Mouse (Mus musculus) kidney, postnatal 0 days (tissue): Measurements from ENCODE around the gene Rmnd5b. TPM values are rescaled to one million over a fixed set of nuclear protein-coding genes. Genes with fewer than 3 reads are reported as not detected.

ENCODE experiments used
- ATAC-seq: fragments of 200-750 bp; cut with Nextera tagmentation; replicated peaks from 2 replicates; pipeline ENCODE4 v1.8.0; 2017; ENCODE audit warnings: low read depth, moderate number of reproducible peaks, moderate TSS enrichment, moderate library complexity; ENCODE audit not compliant: low FRiP score
- DNase-seq: peaks from one replicate; pipeline ENCODE4 v3.0.0-alpha.2; 2016; ENCODE audit warnings: low spot score
- H3K27ac ChIP-seq: fragments of 300-500 bp; sonication (generic); 2 replicates; pipeline ENCODE4 v1.5.1; 2014; ENCODE audit warnings: mild to moderate bottlenecking
- H3K27me3 ChIP-seq: fragments of 300-500 bp; sonication (generic); 2 replicates; pipeline ENCODE4 v1.6.1; 2014; ENCODE audit warnings: low read length, mixed read lengths; ENCODE audit not compliant: insufficient read depth
- H3K36me3 ChIP-seq: fragments of 300-500 bp; sonication (generic); 2 replicates; pipeline ENCODE4 v1.6.1; 2014; ENCODE audit warnings: low read length, mixed read lengths; ENCODE audit not compliant: insufficient read depth
- H3K4me1 ChIP-seq: fragments of 300-500 bp; sonication (generic); replicated peaks from 2 replicates; pipeline ENCODE4 v1.6.1; 2014; ENCODE audit warnings: antibody characterized with exemption, low read length, mixed read lengths; ENCODE audit not compliant: insufficient read depth
- H3K4me2 ChIP-seq: fragments of 300-500 bp; sonication (generic); 2 replicates; pipeline ENCODE4 v1.6.1; 2014; ENCODE audit warnings: mild to moderate bottlenecking, low read length, moderate library complexity, mixed read lengths
- H3K4me3 ChIP-seq: fragments of 300-500 bp; sonication (generic); replicated peaks from 2 replicates; pipeline ENCODE4 v1.5.1; 2014; ENCODE audit warnings: low read depth, low read length
- H3K9ac ChIP-seq: fragments of 300-500 bp; sonication (generic); 2 replicates; pipeline ENCODE4 v1.6.1; 2014; ENCODE audit warnings: low read depth, low read length
- H3K9me3 ChIP-seq: fragments of 300-500 bp; sonication (generic); replicated peaks from 2 replicates; pipeline ENCODE4 v1.6.1; 2016; ENCODE audit warnings: low read length, inconsistent platforms, mixed read lengths
- CTCF ChIP-seq: IDR thresholded peaks from 2 replicates; pipeline ENCODE4 v1.5.1; 2016; ENCODE audit warnings: antibody characterized with exemption, low read depth, mild to moderate bottlenecking, moderate library complexity
- WGBS: fragments of 180-500 bp; shearing (Covaris S2); extraction: QIAGEN DNeasy Blood & Tissue Kit; methylation state at CpG from one replicate; pipeline ENCODE4 v1.1.7; 2014; 5-methylcytosine and 5-hydroxymethylcytosine counted together
- polyA plus RNA-seq: library from polyadenylated mRNA; unstranded; fragments of >200 nt; fragmentation: Nextera tagmentation; extraction: Ambion mirVana; gene quantifications from 2 replicates; pipeline ENCODE4 v1.2.1, GENCODE M21; 2015

Rmnd5b gene
- 40.8 and 42.5 TPM in 2 replicates for polyA plus RNA-seq

- peak; percentile 86 for ATAC-seq
- TF ChIP-seq CTCF = no peak; the same call in 1 of the 2 replicates
- Histone ChIP-seq H3K9me3 (no peaks in the 10 kb centered on the region), H3K27me3 (no peaks in the 10 kb centered on the region), H3K9ac (peak within 1 kb of the TSS; percentile 84), H3K4me3 (peak within 1 kb of the TSS; percentile 84), H3K4me2 (peak within 1 kb of the TSS; percentile 85), H3K36me3 (no peaks in the 10 kb centered on the region), H3K4me1 (peaks cover 14% of the 10 kb centered on the region; the same call in 1 of the 2 replicates), H3K27ac (peak within 1 kb of the TSS; percentile 88)
- peak; percentile 91 for DNase-seq
- WGBS = under 1% methylated on average over 61 of the region's 61 CpGs
Measured at GRCm38 (mm10) chr11:51635525-51636322, at the start of gene Rmnd5b. Gene Rmnd5b, minus strand, starts transcription at chr11:51635896.

DNA sequence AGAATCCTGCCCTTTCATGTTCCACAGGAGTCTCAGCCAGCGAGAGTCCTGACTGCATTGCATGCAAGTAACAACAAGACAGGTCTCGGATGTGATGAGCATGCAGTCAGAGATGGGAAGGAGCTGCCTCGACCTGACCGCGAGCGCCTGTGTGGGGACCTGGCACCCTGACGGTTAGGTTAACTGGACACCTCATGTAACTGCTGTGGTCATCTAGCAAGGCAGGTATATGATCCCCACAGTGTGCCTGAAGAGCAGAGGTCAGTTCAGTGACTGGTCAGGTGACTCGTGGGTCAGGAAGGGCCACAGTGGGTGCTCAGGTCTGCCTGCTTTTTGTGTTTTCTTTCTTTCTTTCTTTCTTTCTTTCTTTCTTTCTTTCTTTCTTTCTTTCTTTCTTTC is 46.3 kb upstream of the Rmnd5b start:
- no peak for TF ChIP-seq CTCF
- no peak for ATAC-seq
- 48% methylated on average over 8 of the region's 8 CpGs for WGBS

GRCm38 (mm10) chr11:51681324-51681975 is 45.8 kb upstream of the Rmnd5b start:
- H3K9ac ChIP-seq = no peak overlapping the region
- peak; percentile 99 for TF ChIP-seq CTCF
- WGBS = 36% methylated on average over 13 of the region's 13 CpGs

More for the DNA sequence above, 46.3 kb upstream of the Rmnd5b start:
- H3K9ac ChIP-seq = no peak overlapping the region
- no peak for DNase-seq
- H3K36me3 ChIP-seq = 0 out of 2 replicates have a peak, but pooled peaks cover 3% of the 10 kb centered on the region
- no peaks in the 10 kb centered on the region for H3K9me3 ChIP-seq
- no peaks in the 10 kb centered on the region for H3K4me1 ChIP-seq
- H3K27ac ChIP-seq = no peak overlapping the region
- H3K27me3 ChIP-seq = no peaks in the 10 kb centered on the region
- H3K4me2 ChIP-seq = no peak overlapping the region
- no peak overlapping the region for H3K4me3 ChIP-seq

DNA sequence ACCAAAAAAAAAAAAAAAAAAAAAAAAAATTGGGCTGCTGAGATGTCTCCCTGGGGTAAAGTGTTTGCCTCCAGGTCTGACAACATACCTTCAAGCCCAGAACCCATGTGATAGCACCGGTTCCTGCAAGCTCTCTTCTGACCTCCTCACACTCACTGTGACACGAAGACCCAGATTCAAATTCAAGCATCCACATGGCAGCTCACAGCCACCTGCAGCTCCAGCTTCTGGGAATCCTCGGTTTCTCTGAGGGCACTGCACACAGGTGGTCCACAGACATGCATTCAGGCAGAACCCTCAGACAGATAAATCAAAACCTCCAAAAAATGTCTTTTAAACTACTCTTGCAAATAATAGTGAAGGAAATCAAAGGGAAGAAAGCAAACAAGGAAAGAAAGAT is 43.8 kb upstream of the Rmnd5b start:
- ATAC-seq (no peak), DNase-seq (no peak)
- Histone ChIP-seq H3K36me3 (no peaks in the 10 kb centered on the region), H3K9ac (no peak overlapping the region), H3K9me3 (no peaks in the 10 kb centered on the region), H3K4me3 (no peak overlapping the region), H3K27me3 (no peaks in the 10 kb centered on the region), H3K4me1 (no peaks in the 10 kb centered on the region), H3K27ac (no peak overlapping the region), H3K4me2 (no peak overlapping the region)
- 76% methylated on average over 3 of the region's 3 CpGs for WGBS
- no peak for TF ChIP-seq CTCF

More at GRCm38 (mm10) chr11:51681324-51681975, 45.8 kb upstream of the Rmnd5b start:
- no peaks in the 10 kb centered on the region for H3K27me3 ChIP-seq
- peak overlapping the region; percentile 25; the same call in 1 of the 2 replicates for H3K4me2 ChIP-seq
- H3K9me3 ChIP-seq = no peaks in the 10 kb centered on the region
- H3K4me1 ChIP-seq = no peaks in the 10 kb centered on the region
- 0 out of 2 replicates have a peak, but pooled peaks cover 3% of the 10 kb centered on the region for H3K36me3 ChIP-seq
- no peak overlapping the region for H3K4me3 ChIP-seq
- DNase-seq (peak; percentile 92), ATAC-seq (peak; percentile 54)
- H3K27ac ChIP-seq = no peak overlapping the region

DNA sequence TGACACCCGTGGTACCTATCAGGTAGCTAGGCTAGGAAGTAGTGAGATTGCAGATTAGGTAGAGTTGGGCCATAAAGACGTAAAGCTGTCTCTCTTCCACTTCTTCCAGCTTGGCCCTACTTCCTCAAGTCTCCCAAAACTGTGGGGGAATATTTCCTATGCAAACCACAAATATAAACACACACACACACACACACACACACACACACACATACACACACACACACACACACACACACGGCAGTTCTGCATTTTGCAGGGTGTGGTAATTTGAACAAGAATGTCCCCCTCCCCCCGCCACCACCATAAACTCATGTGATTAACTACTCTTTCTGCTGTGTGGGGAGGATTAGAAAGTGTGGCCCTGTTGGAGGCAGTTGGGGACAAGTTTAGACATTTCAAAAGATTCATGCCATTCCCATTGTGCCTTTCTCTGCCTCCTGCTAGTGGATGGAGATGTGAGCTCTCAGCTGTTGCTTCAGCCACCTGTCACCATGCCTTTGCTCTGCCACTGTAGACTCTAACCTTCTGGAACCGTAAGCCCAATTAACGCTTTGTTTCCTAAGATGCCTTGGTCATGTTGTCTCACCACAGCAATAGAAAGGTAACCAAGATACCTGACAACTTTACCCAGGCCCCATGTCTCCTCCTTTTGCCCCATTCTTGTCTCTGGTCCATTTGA is 42.2 kb upstream of the Rmnd5b start:
- ATAC-seq (no peak), DNase-seq (no peak)
- Histone ChIP-seq H3K9ac (no peak overlapping the region), H3K4me1 (no peaks in the 10 kb centered on the region), H3K27me3 (no peaks in the 10 kb centered on the region), H3K36me3 (no peaks in the 10 kb centered on the region), H3K27ac (no peak overlapping the region), H3K4me3 (no peak overlapping the region), H3K4me2 (no peak overlapping the region), H3K9me3 (no peaks in the 10 kb centered on the region)
- WGBS = 43% methylated on average over 6 of the region's 6 CpGs
- no peak for TF ChIP-seq CTCF

DNA sequence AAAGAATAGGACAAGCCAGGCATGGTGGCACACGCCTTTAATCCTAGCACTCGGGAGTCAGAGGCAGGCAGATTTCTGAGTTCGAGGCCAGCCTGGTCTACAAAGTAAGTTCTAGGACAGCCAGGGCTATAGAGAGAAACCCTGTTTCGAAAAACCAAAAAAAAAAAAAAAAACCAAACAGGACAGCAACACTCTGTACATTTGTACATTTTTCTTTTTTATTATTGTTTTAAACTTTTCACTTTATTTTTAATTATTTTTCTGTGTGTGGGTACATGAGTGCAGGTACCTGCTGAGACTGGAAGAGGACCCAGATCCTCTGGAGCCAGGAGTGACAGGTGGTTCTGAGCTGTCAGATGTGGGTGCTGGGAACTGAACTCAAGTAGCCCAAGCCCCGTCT is 39.7 kb upstream of the Rmnd5b start:
- TF ChIP-seq CTCF = no peak
- no peak for DNase-seq

More for the DNA sequence above, 39.7 kb upstream of the Rmnd5b start:
- Histone ChIP-seq H3K4me3 (no peak overlapping the region), H3K27ac (no peak overlapping the region), H3K36me3 (no peaks in the 10 kb centered on the region), H3K9ac (no peak overlapping the region), H3K4me2 (no peak overlapping the region), H3K27me3 (no peaks in the 10 kb centered on the region), H3K9me3 (no peaks in the 10 kb centered on the region), H3K4me1 (no peaks in the 10 kb centered on the region)
- 84% methylated on average over 5 of the region's 5 CpGs for WGBS
- no peak for ATAC-seq
